Mouse (Mus musculus) megakaryocyte, embryonic 14.5 days (primary cell): ENCODE data around the gene Fam151b. TPM values are rescaled to one million over a fixed set of nuclear protein-coding genes. Genes with fewer than 3 reads are reported as not detected.

Experiments
- H3K27me3 ChIP-seq: replicated peaks from 2 replicates; pipeline ENCODE3; 2012; ENCODE audit warnings: inconsistent platforms
- H3K36me3 ChIP-seq: replicated peaks from 2 replicates; pipeline ENCODE3; 2012; ENCODE audit warnings: low read length, inconsistent platforms, mixed read lengths
- H3K4me1 ChIP-seq: 2 replicates; pipeline ENCODE4 v1.6.1; 2012; ENCODE audit warnings: inconsistent platforms
- H3K4me3 ChIP-seq: replicated peaks from 2 replicates; pipeline ENCODE3; 2012; ENCODE audit warnings: moderate library complexity, mild to moderate bottlenecking, inconsistent platforms
- H3K9me3 ChIP-seq: 2 replicates; pipeline ENCODE4 v1.6.1; 2012; ENCODE audit warnings: inconsistent platforms
- FLI1 ChIP-seq: IDR thresholded peaks from 2 replicates; pipeline ENCODE4 v1.6.1; 2012; ENCODE audit warnings: low read length, inconsistent platforms, mixed read lengths
- GATA1 ChIP-seq: IDR thresholded peaks from 3 replicates; pipeline ENCODE4 v1.6.1; 2012; ENCODE audit warnings: mixed read lengths, low read length, inconsistent platforms, borderline replicate concordance
- polyA plus RNA-seq: library from polyadenylated mRNA; stranded (reverse); fragments of >175 nt; gene quantifications from 2 replicates; pipeline ENCODE4 v1.2.3, GENCODE M21; 2012; ENCODE audit warnings: low replicate concordance; ENCODE audit not compliant: insufficient read depth

Gene Fam151b
- not detected in 2 replicates for polyA plus RNA-seq

DNA sequence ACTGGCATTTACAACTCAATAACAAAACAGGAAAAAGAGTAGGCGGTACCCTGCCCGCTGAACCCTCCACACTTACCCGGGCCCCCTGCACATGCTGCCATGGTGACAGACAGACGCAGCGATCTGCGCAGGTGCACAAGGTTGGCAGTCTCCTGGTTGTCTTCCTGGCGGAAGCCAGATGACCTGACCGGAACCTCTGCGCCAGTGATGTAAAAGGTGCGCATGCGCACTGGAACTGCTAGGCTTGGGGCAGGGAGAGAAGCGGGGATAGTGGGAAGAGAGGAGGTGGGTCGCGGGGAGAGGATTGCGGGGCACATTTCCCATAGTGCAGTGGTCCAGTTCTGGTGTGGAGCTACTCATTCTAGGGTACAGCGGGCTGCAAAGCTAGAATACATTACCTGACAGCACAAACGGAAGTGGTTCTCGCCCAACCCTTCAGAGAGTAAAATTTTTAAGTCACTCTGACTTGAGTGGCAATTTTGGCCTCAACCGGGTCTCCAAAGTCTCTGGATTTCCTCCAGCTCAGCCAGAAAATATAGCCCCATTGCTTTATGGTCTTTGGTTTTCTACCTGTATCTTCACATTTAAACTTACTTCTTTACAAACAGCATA lies at the start of gene Fam151b:
Gene Fam151b, minus strand, starts transcription at position 164 of the 612 bp plus-strand sequence.
- Histone ChIP-seq H3K36me3 (peaks cover 19% of the 10 kb centered on the region), H3K4me1 (peaks cover 12% of the 10 kb centered on the region), H3K4me3 (peak within 1 kb of the TSS; percentile 94), H3K27me3 (no peaks in the 10 kb centered on the region), H3K9me3 (no peaks in the 10 kb centered on the region)
- no peak for TF ChIP-seq FLI1
- TF ChIP-seq GATA1: no peak

DNA sequence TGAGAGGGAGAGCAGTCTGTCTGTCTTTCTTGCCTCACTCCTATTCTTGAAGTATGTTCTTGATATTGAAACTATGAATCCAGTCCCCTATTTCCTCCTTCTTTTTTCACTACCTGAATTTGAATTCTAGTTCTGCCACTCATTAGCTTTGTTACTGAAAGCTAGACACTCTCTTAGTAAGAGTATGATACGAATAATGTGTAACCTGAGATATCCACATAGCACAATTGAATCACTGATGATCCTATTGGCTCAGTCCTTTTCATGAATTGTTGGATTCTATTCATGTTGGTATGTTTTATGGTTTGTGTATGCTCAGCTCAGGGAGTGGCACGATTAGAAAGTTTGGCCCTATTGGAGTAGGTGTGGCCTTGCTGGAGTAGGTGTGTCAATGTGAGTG lies 48.4 kb upstream of the Fam151b start:
- TF ChIP-seq GATA1 (no peak), FLI1 (no peak)

DNA sequence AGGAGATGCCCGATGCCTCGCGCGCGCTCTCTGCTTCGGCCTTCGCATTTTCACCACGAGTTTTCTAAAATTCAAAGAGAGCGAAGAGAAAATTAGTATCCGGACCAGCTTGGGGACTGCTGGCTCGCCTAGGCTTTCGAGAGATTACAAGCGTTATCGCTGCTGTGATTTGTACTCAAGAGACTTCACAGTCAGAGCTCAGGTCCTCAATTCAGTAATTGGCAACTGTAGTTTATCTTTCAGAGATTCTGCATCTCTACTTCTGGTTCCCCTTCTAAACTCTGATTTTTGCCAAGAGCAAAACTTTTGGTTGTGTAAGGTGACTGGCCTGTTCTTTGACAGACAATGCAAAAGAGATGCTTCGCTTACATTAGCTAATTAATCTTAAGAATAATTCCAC lies 47.4 kb upstream of the Fam151b start:
- Histone ChIP-seq H3K27me3 (no peaks in the 10 kb centered on the region), H3K4me3 (peak overlapping the region; percentile 99), H3K36me3 (peaks cover 4% of the 10 kb centered on the region), H3K4me1 (peaks cover 16% of the 10 kb centered on the region), H3K9me3 (no peaks in the 10 kb centered on the region)
- no peak for TF ChIP-seq GATA1
- no peak for TF ChIP-seq FLI1

More for the DNA sequence above, 48.4 kb upstream of the Fam151b start:
- peaks cover 4% of the 10 kb centered on the region for H3K36me3 ChIP-seq
- no peaks in the 10 kb centered on the region for H3K9me3 ChIP-seq
- no peaks in the 10 kb centered on the region for H3K27me3 ChIP-seq
- H3K4me1 ChIP-seq: peaks cover 12% of the 10 kb centered on the region
- no peak overlapping the region for H3K4me3 ChIP-seq

- H3K36me3 ChIP-seq: peaks cover 4% of the 10 kb centered on the region
- no peak for TF ChIP-seq FLI1
- no peak for TF ChIP-seq GATA1
- H3K27me3 ChIP-seq: no peaks in the 10 kb centered on the region
- peaks cover 18% of the 10 kb centered on the region for H3K4me1 ChIP-seq
- peak within 1 kb of the TSS; percentile 99 for H3K4me3 ChIP-seq
- no peaks in the 10 kb centered on the region for H3K9me3 ChIP-seq
Observed at GRCm38 (mm10) chr13:92530721-92531211, 47.0 kb upstream of the Fam151b start, which contains the start of gene Zfyve16. TSS of gene Zfyve16 (minus strand) at chr13:92530868.

- Histone ChIP-seq H3K27me3 (no peaks in the 10 kb centered on the region), H3K9me3 (no peaks in the 10 kb centered on the region), H3K4me1 (peaks cover 19% of the 10 kb centered on the region), H3K4me3 (peak overlapping the region; percentile 99), H3K36me3 (peaks cover 4% of the 10 kb centered on the region)
- TF ChIP-seq GATA1 (no peak), FLI1 (no peak)
Observed at GRCm38 (mm10) chr13:92529828-92530720, 46.3 kb upstream of the Fam151b start.

- Histone ChIP-seq H3K36me3 (peaks cover 51% of the 10 kb centered on the region), H3K9me3 (no peaks in the 10 kb centered on the region), H3K4me1 (peaks cover 19% of the 10 kb centered on the region; the same call in 1 of the 2 replicates), H3K27me3 (no peaks in the 10 kb centered on the region), H3K4me3 (no peak overlapping the region)
- no peak for TF ChIP-seq GATA1
Observed at GRCm38 (mm10) chr13:92523178-92523813, 39.5 kb upstream of the Fam151b start.

DNA sequence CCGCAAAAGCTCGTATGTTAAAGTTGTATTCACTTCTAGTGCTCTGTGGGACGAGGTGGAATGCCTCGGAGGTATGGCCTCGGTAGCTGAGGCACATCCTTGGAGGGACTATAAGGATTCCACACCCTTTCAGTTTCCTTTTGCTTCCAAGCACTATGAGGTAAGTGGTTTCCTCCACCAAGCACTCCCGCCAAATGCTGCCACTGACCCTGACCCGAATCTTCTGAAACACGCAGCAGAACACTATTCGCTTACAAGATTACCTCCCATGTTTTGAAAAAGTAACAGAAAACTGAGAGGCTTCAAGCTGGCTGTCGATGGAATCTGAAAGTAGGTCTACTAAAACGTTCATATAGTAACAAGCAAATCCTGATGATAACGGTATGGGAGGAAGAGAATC lies 21.1 kb upstream of the Fam151b start:
- H3K27me3 ChIP-seq: no peaks in the 10 kb centered on the region
- H3K36me3 ChIP-seq: peaks cover 73% of the 10 kb centered on the region
- no peaks in the 10 kb centered on the region for H3K4me1 ChIP-seq
- TF ChIP-seq GATA1 (no peak), FLI1 (no peak)
- no peaks in the 10 kb centered on the region for H3K9me3 ChIP-seq
- H3K4me3 ChIP-seq: no peak overlapping the region

GRCm38 (mm10) chr13:92491923-92492322 lies 8.1 kb upstream of the Fam151b start:
- Histone ChIP-seq H3K4me3 (no peak overlapping the region), H3K27me3 (no peaks in the 10 kb centered on the region), H3K36me3 (peaks cover 61% of the 10 kb centered on the region), H3K4me1 (no peaks in the 10 kb centered on the region), H3K9me3 (no peaks in the 10 kb centered on the region)
- TF ChIP-seq FLI1: no peak
- no peak for TF ChIP-seq GATA1

GRCm38 (mm10) chr13:92490817-92491216 lies 7.0 kb upstream of the Fam151b start:
- H3K9me3 ChIP-seq: no peaks in the 10 kb centered on the region
- H3K27me3 ChIP-seq: no peaks in the 10 kb centered on the region
- H3K36me3 ChIP-seq: peaks cover 61% of the 10 kb centered on the region
- no peak overlapping the region for H3K4me3 ChIP-seq
- H3K4me1 ChIP-seq: no peaks in the 10 kb centered on the region
- no peak for TF ChIP-seq FLI1
- TF ChIP-seq GATA1: no peak

- Histone ChIP-seq H3K27me3 (no peaks in the 10 kb centered on the region), H3K9me3 (no peaks in the 10 kb centered on the region), H3K4me3 (peak overlapping the region; percentile 94), H3K4me1 (peaks cover 12% of the 10 kb centered on the region), H3K36me3 (peaks cover 18% of the 10 kb centered on the region)
- no peak for TF ChIP-seq FLI1
Observed at GRCm38 (mm10) chr13:92483348-92483747, 467 bp downstream of the Fam151b start.
